Mouse (Mus musculus): ENCODE measurements around the gene Pgf.

Pgf gene

GRCm38 (mm10) chr12:85185810-85186209, 8.2 kb upstream of the Pgf start:
- Histone ChIP-seq H3K4me3 (replicated peaks; ENCODE audit: low read length) (no peak overlapping the region), H3K27me3 (ENCODE audit: insufficient read depth, low read length) (peaks cover 53% of the 10 kb centered on the region), H3K9me3 (ENCODE audit: low read length) (no peaks in the 10 kb centered on the region; the same call in 1 of the 2 replicates), H3K4me1 (replicated peaks; ENCODE audit: low read depth, low read length) (peaks cover 19% of the 10 kb centered on the region), H3K36me3 (ENCODE audit: insufficient read depth, low read length) (no peaks in the 10 kb centered on the region)
- TF ChIP-seq CTCF (conservative IDR thresholded peaks at IDR 0.05; ENCODE audit: low read length) (no peak), POU5F1 (IDR thresholded peaks at IDR 0.05; ENCODE audit: borderline replicate concordance, low read length) (no peak), NANOG (IDR thresholded peaks at IDR 0.05; ENCODE audit: borderline replicate concordance, low read length) (no peak)

DNA sequence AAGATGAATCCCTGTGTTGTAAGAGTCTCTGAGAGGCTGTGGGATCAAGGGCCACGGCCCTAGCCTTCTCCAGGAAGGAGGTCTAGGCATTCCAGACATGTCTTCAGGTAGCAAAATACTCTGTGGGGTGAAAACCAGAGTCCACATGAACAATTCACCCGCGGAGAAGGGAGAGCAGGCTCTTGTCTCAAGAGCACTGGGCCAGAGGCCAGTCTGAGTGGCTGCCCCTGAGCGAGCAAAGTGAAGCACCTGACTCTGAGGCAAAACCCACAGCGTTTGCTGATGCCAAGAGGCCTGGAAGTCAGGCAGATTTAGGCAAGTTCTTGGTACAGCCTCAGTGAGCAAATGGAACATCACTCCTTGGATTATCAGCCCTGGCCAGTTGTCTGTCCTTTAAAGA, 6.5 kb upstream of the Pgf start:
- no peak overlapping the region for H3K4me3 ChIP-seq (replicated peaks; ENCODE audit: low read length)
- peaks cover 68% of the 10 kb centered on the region for H3K27me3 ChIP-seq (ENCODE audit: insufficient read depth, low read length)
- H3K9me3 ChIP-seq (ENCODE audit: low read length): no peaks in the 10 kb centered on the region; the same call in 1 of the 2 replicates
- peaks cover 8% of the 10 kb centered on the region for H3K4me1 ChIP-seq (replicated peaks; ENCODE audit: low read depth, low read length)
- H3K36me3 ChIP-seq (ENCODE audit: insufficient read depth, low read length): no peaks in the 10 kb centered on the region
- TF ChIP-seq POU5F1 (IDR thresholded peaks at IDR 0.05; ENCODE audit: borderline replicate concordance, low read length) (no peak), CTCF (conservative IDR thresholded peaks at IDR 0.05; ENCODE audit: low read length) (no peak), NANOG (IDR thresholded peaks at IDR 0.05; ENCODE audit: borderline replicate concordance, low read length) (no peak)

- H3K4me1 ChIP-seq (replicated peaks; ENCODE audit: low read depth, low read length): peaks cover 8% of the 10 kb centered on the region
- TF ChIP-seq NANOG (IDR thresholded peaks at IDR 0.05; ENCODE audit: borderline replicate concordance, low read length) (no peak), CTCF (conservative IDR thresholded peaks at IDR 0.05; ENCODE audit: low read length) (no peak), POU5F1 (IDR thresholded peaks at IDR 0.05; ENCODE audit: borderline replicate concordance, low read length) (no peak)
Measured at GRCm38 (mm10) chr12:85182898-85183297, 5.3 kb upstream of the Pgf start.

GRCm38 (mm10) chr12:85182345-85182643, 4.7 kb upstream of the Pgf start:
- H3K27me3 ChIP-seq (ENCODE audit: insufficient read depth, low read length): peaks cover 86% of the 10 kb centered on the region
- no peaks in the 10 kb centered on the region for H3K36me3 ChIP-seq (ENCODE audit: insufficient read depth, low read length)
- peaks cover 14% of the 10 kb centered on the region for H3K4me1 ChIP-seq (replicated peaks; ENCODE audit: low read depth, low read length)
- H3K4me3 ChIP-seq (replicated peaks; ENCODE audit: low read length): no peak overlapping the region
- no peak for TF ChIP-seq NANOG (IDR thresholded peaks at IDR 0.05; ENCODE audit: borderline replicate concordance, low read length)
- TF ChIP-seq POU5F1 (IDR thresholded peaks at IDR 0.05; ENCODE audit: borderline replicate concordance, low read length): no peak
- no peak for TF ChIP-seq CTCF (conservative IDR thresholded peaks at IDR 0.05; ENCODE audit: low read length)
- no peaks in the 10 kb centered on the region; the same call in 1 of the 2 replicates for H3K9me3 ChIP-seq (ENCODE audit: low read length)

More at GRCm38 (mm10) chr12:85182898-85183297, 5.3 kb upstream of the Pgf start:
- H3K4me3 ChIP-seq (replicated peaks; ENCODE audit: low read length): no peak overlapping the region
- H3K36me3 ChIP-seq (ENCODE audit: insufficient read depth, low read length): no peaks in the 10 kb centered on the region
- peaks cover 80% of the 10 kb centered on the region for H3K27me3 ChIP-seq (ENCODE audit: insufficient read depth, low read length)
- no peaks in the 10 kb centered on the region; the same call in 1 of the 2 replicates for H3K9me3 ChIP-seq (ENCODE audit: low read length)

DNA sequence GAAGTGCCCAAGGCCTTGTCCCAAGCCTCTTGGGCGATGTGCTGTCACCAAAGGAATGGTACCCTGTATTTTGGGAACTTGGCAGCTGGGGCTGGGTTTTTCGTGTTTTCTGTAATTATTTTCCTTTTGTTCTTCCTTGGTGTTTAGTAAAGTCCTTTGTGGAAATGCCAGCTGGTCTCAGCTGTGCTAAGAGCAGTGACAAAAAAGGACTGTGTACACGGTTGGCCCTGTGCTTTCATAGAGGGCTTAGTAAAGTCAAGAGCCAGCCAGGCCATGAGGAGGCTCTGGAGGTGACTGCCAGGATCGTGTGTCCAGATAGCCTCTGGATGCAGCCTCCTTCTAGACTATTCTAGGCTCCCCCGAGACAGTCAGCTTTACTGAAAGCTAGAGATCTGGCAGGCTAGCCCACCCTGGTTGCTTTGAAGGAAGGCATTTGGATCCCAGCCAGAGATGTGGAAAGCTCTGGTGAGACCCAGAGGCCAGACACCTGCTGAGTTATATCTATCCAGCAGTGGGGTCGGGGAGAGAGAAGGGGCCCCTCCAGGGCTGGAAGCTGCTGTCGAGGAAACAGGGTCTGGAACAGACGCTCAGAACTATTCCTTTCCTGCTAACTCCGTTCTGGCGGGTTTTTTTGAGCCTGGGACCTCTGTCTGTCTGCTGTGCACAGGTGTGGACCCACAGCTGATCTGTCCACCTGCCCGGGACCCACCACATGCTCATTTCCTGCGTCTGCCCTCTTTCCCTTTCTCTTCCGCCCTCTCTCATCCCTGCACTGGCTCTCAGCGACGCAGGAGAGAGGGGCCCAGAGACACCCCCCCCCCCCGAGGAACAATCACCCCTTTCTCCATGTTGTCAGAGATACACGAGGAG, 4.1 kb upstream of the Pgf start:
- peaks cover 91% of the 10 kb centered on the region for H3K27me3 ChIP-seq (ENCODE audit: insufficient read depth, low read length)
- no peak for TF ChIP-seq NANOG (IDR thresholded peaks at IDR 0.05; ENCODE audit: borderline replicate concordance, low read length)
- no peak for TF ChIP-seq CTCF (conservative IDR thresholded peaks at IDR 0.05; ENCODE audit: low read length)
- TF ChIP-seq POU5F1 (IDR thresholded peaks at IDR 0.05; ENCODE audit: borderline replicate concordance, low read length): no peak
- H3K4me3 ChIP-seq (replicated peaks; ENCODE audit: low read length): no peak overlapping the region

DNA sequence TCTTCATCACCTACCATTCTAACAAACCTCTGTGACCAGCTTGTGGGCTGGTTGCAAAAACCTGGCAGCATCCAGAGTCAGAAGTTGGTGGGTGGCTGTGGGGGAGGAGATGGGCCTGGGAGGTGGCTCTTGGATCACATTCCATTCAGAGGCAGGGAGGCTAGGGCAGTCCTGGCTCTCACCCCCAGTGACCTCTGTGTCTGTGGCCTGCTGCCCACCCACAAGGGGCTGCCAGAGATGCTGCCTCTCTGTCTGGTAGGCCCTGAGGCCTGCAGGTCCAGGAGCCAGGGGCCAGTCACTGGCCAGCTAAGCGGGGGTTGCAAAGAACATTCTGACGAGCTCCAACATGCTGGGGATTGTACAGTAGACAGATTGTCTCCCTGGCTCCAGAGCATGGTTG, 704 bp upstream of the Pgf start:
- Histone ChIP-seq H3K36me3 (ENCODE audit: insufficient read depth, low read length) (no peaks in the 10 kb centered on the region), H3K27me3 (ENCODE audit: insufficient read depth, low read length) (peaks cover 95% of the 10 kb centered on the region), H3K4me1 (replicated peaks; ENCODE audit: low read depth, low read length) (peaks cover 40% of the 10 kb centered on the region), H3K9me3 (ENCODE audit: low read length) (no peaks in the 10 kb centered on the region), H3K4me3 (replicated peaks; ENCODE audit: low read length) (no peak overlapping the region)
- TF ChIP-seq NANOG (IDR thresholded peaks at IDR 0.05; ENCODE audit: borderline replicate concordance, low read length): no peak

More for the DNA sequence above, 4.1 kb upstream of the Pgf start:
- H3K4me1 ChIP-seq (replicated peaks; ENCODE audit: low read depth, low read length): peaks cover 20% of the 10 kb centered on the region
- H3K9me3 ChIP-seq (ENCODE audit: low read length): no peaks in the 10 kb centered on the region; the same call in 1 of the 2 replicates
- H3K36me3 ChIP-seq (ENCODE audit: insufficient read depth, low read length): no peaks in the 10 kb centered on the region

DNA sequence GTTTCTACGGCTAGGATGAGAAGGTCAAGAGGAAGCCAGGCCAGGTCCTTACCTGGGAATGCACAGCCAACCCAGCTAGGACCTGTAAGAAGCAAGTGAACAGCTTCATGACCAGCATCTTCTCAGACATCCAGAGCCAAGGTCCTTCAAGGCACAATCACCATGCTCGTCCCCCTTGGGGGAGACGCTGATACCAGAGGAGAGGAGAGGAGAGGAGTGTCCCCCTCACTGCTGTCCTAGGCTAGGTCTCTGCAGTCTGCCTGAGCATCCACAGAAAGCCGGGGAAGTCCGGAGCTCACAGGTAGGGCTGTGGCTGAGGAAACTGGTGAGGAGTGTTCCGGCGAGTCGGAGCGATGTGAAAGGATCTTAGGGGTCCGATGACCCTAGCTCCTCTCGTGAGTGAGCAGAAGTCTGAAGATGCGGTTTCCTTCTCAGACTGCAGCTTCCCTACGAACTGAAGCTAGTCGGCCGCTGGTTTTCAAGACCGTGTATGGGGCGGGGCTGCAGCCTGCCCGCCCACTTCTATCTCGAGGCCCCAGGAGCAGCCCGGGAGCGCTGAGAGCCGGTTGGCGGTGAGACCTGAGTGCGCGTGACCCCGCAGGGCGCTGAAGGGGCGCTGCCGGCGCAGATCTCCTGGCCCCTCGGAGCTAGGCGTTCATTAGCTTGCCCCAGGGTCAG, 605 bp downstream of the Pgf start:
- Histone ChIP-seq H3K4me1 (replicated peaks; ENCODE audit: low read depth, low read length) (peaks cover 35% of the 10 kb centered on the region), H3K36me3 (ENCODE audit: insufficient read depth, low read length) (no peaks in the 10 kb centered on the region), H3K4me3 (replicated peaks; ENCODE audit: low read length) (peak overlapping the region; percentile 62), H3K27me3 (ENCODE audit: insufficient read depth, low read length) (peaks cover 89% of the 10 kb centered on the region), H3K9me3 (ENCODE audit: low read length) (no peaks in the 10 kb centered on the region)
- no peak for TF ChIP-seq CTCF (conservative IDR thresholded peaks at IDR 0.05; ENCODE audit: low read length)
- TF ChIP-seq NANOG (IDR thresholded peaks at IDR 0.05; ENCODE audit: borderline replicate concordance, low read length): no peak
- no peak for TF ChIP-seq POU5F1 (IDR thresholded peaks at IDR 0.05; ENCODE audit: borderline replicate concordance, low read length)

DNA sequence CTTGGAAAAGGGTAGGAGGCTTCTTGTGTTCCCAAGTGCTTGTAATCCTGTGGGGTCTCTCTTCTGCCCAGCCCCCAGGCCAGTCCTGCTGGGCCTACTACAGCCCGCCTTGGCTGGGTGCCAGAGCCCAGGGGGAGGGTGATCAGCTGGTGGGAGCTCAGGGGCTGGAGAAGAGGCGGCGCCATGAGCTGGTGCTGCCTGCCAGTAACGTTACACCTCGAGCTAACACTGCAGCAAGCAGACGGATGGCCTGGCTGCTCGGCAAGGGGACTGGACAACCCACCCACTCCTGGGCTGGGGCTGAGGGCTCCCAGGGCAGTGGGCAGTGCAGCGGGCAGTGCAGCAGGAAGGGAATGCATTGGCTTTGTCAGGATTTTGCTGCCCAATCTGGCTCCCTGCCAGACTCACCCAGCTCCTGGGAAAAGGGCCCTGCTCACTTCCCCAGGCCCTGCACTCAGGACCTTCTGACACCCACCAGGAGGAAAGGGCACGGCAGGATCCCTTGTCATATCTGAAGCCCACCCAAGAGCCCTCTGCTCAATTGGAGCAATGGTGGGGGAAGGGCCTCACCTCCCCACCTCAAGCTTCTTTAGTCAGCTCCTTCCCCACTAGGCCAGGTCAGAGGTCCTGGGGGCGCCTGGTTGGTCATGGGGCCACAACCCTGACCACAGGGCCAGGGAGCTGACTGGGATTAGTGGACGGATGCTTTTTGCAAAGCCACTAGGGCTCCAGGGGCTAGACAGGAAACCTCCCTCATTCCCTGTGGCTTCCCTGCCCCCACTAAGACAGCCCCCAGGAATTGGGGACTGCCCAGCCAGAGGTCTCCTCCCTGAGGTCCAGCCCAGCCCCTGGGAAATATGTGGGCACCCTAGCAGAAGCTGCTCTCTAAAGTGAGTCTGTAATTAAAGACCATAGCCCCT, 1.4 kb downstream of the Pgf start:
- peaks cover 88% of the 10 kb centered on the region for H3K27me3 ChIP-seq (ENCODE audit: insufficient read depth, low read length)
- no peaks in the 10 kb centered on the region for H3K36me3 ChIP-seq (ENCODE audit: insufficient read depth, low read length)
- H3K4me3 ChIP-seq (replicated peaks; ENCODE audit: low read length): peak overlapping the region; percentile 39
- peaks cover 31% of the 10 kb centered on the region for H3K4me1 ChIP-seq (replicated peaks; ENCODE audit: low read depth, low read length)
- H3K9me3 ChIP-seq (ENCODE audit: low read length): no peaks in the 10 kb centered on the region
- no peak for TF ChIP-seq POU5F1 (IDR thresholded peaks at IDR 0.05; ENCODE audit: borderline replicate concordance, low read length)
- TF ChIP-seq CTCF (conservative IDR thresholded peaks at IDR 0.05; ENCODE audit: low read length): no peak
- no peak for TF ChIP-seq NANOG (IDR thresholded peaks at IDR 0.05; ENCODE audit: borderline replicate concordance, low read length)

All from E14TG2a.4 (cell line).